Mouse (Mus musculus) E14TG2a.4 (cell line): ENCODE measurements at regions not wholly inside any gene's neighbourhood (a gene's known extent, or its start where the extent isn't known, plus 50 kb on each side); places are given as distances from the start of the nearest gene placed in this dataset.

Experiments used
- CTCF ChIP-seq: conservative IDR thresholded peaks from 2 replicates; pipeline ENCODE4 v1.5.1; 2014; ENCODE audit warnings: low read length
- NANOG ChIP-seq: IDR thresholded peaks from 2 replicates; pipeline ENCODE4 v1.6.1; 2014; ENCODE audit warnings: borderline replicate concordance, low read length, mixed read lengths

DNA sequence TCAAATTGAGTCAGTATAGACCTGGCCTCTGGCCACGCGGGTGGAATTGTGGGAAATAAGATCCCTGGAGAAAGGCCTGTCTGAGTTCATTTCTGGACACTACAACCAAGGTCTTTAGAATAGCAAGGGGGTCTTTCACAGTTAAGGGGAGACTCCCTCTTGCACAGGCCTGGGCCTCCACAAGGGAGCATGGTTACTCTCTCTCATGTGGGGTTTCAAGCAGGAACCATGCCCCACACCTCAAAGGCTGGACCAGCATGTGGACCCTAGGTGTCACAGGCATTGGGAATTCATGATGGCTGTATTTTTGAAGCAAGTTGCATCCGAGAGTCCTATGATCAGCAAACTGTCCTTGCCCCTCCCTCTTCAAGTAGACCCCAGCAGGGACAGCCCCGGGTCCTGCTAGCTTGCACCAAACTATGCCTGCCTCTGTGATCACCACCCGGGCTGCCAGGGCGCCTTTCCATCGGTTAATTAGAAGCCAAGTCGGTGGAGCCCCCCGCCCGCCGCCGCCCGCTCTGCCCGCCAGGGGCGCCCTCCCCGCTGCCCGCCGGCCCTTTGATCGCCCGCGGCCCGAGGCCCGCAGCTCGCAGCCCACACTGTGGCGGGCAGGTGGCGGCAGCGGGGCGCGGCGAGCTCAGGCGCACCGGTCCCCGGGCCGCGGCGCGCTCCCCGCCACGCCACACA lies 137.1 kb upstream of the Mki67 start:
- TF ChIP-seq CTCF, result no peak
- no peak for TF ChIP-seq NANOG
